Mouse (Mus musculus) lung, adult 2 months (tissue): Measurements from ENCODE around the gene Usp29. TPM values are rescaled to one million over a fixed set of nuclear protein-coding genes. Genes with fewer than 3 reads are reported as not detected.
"Not testable (repeated sequence)": the region's sequence is repeated elsewhere in the genome, so short reads cannot be mapped to it uniquely, and the experiment has no call there.

Source experiments
- DNase-seq: peaks from one replicate; pipeline ENCODE4 v3.0.0; 2022
- H3K4me1 ChIP-seq: fragments of 200-500 bp; 2 replicates; pipeline ENCODE4 v1.6.1; 2011; ENCODE audit warnings: low read length; ENCODE audit not compliant: control insufficient read depth, insufficient read depth
- H3K4me3 ChIP-seq: fragments of 200-500 bp; replicated peaks from 2 replicates; pipeline ENCODE3; 2011; ENCODE audit warnings: low read depth, mild to moderate bottlenecking, control low read depth, low read length; ENCODE audit errors: extremely low read depth
- CTCF ChIP-seq: fragments of 200-500 bp; IDR thresholded peaks from 2 replicates; pipeline ENCODE4 v1.5.1; 2011; ENCODE audit warnings: mild to moderate bottlenecking, low read length, control low read depth; ENCODE audit not compliant: insufficient read depth
- POLR2A ChIP-seq: fragments of 200-500 bp; IDR thresholded peaks from 2 replicates; pipeline ENCODE4 v1.6.1; 2011; ENCODE audit warnings: low read depth, mild to moderate bottlenecking, control low read depth, low read length, borderline replicate concordance; ENCODE audit errors: extremely low read depth
- WGBS: fragments of 180-500 bp; shearing (Covaris S2); methylation state at CpG from one replicate; pipeline ENCODE4 v1.1.7; 2018; 5-methylcytosine and 5-hydroxymethylcytosine counted together
- polyA plus RNA-seq: library from polyadenylated mRNA; depleted of rRNA; stranded (reverse); fragments of >200 nt; gene quantifications from 2 replicates; pipeline ENCODE4 v1.2.3, GENCODE M21; 2012

Gene Usp29
- polyA plus RNA-seq, 1 experiment: 0.04 TPM

GRCm38 (mm10) chr7:6883376-6884147 is 153.2 kb downstream of the Usp29 start:
- H3K4me3 ChIP-seq: no peak overlapping the region
- 71% methylated on average over 8 of the region's 8 CpGs for WGBS
- DNase-seq: no peak
- TF ChIP-seq CTCF: no peak
- no peak for TF ChIP-seq POLR2A
- H3K4me1 ChIP-seq: no peaks in the 10 kb centered on the region

DNA sequence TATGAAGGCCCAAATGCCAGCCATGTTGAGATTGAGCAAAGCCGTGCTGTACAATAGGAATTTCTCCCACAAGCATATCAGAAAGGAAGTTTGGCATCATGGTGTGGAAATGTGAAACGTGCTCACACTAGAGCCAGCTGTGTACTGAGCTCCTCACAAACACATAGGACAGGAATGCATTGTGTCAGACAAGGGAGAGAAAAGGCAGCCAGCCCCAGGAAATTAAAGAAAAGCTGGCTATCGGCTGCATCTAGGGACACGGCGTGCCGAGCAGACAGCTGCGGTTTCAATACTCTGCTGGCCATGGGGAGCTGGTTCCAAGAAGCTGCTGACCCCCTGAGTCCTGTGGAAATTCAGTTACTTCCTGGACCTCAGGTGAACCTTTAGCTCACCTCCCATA is 155.0 kb downstream of the Usp29 start:
- Histone ChIP-seq H3K4me1 (no peaks in the 10 kb centered on the region), H3K4me3 (no peak overlapping the region)
- WGBS: 54% methylated on average over 7 of the region's 7 CpGs
- TF ChIP-seq CTCF: no peak
- no peak for TF ChIP-seq POLR2A
- no peak for DNase-seq

GRCm38 (mm10) chr7:6886896-6887295 is 156.5 kb downstream of the Usp29 start:
- Histone ChIP-seq H3K4me3 (no peak overlapping the region), H3K4me1 (no peaks in the 10 kb centered on the region)
- WGBS: 98% methylated on average over 1 of the region's 1 CpGs
- TF ChIP-seq CTCF: no peak
- no peak for TF ChIP-seq POLR2A
- DNase-seq: no peak

GRCm38 (mm10) chr7:6889871-6890270 is 159.5 kb downstream of the Usp29 start:
- Histone ChIP-seq H3K4me3 (no peak overlapping the region), H3K4me1 (no peaks in the 10 kb centered on the region)
- TF ChIP-seq POLR2A (no peak), CTCF (no peak)
- no peak for DNase-seq
- whole genome bisulfite sequencing: 90% methylated on average over 5 of the region's 5 CpGs

DNA sequence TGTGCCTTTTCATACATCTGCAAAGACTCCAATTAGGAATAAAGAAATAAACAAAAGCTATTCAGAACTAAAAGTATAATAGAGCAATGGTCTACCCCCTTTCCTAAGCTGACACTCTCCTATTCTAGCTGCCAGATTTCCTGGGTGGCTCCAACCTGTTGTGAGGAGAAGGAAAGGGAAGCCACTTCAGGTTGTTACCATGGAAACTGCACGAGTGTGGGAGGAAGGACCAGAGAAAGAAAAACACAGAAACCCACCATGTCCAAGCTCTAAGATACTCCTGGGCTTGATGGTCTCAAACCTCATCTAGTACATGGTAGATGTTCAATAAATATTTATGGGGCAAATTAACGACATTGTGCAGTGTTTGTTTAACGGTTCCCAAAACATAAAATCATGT is 160.8 kb downstream of the Usp29 start:
- no peak overlapping the region for H3K4me3 ChIP-seq
- no peaks in the 10 kb centered on the region for H3K4me1 ChIP-seq
- TF ChIP-seq CTCF (no peak), POLR2A (no peak)
- DNase-seq: no peak
- WGBS: 45% methylated on average over 3 of the region's 3 CpGs

DNA sequence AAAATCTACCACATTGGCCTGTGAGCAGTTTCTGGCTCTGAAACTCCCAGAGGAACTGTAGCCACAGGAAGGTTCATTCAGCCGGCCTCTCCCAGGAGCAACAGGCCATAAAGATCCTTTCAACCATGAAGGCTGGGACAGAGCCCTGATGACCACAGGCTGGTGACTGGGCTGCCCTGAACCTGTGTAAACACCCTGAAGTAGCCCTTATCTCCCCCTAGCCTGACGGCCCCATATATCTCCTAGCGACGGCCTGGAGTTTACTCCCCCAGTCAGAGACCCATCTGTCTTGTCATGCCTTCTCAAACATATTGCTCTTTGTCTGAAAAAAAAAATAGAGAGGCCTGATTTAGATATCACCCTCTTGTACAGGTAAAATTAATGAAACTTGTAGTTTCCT is 166.6 kb downstream of the Usp29 start:
- not testable (repeated sequence) for H3K4me3 ChIP-seq, DNase-seq, H3K4me1 ChIP-seq
- 42% methylated on average over 4 of the region's 4 CpGs for WGBS

DNA sequence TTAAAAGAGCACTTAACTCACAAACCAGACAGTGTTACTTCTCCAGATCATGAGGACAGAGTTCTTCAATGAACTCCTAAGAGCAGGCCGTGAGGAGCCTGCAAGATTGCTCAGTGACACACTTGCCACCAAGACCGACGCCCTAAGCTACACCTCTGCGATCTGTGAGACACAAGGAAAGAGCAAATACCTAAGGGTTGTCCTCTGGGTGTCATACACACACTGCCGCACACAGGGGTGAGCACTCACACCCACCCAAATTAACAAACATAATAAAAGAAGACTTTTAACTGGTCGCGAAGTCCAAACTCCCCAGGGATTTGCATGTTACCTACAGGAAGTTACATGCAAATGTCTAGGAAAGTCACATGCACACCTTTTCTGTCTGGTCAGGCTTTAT is 170.3 kb downstream of the Usp29 start:
- no peak for DNase-seq
- 94% methylated on average over 7 of the region's 7 CpGs for WGBS
- no peak for TF ChIP-seq CTCF
- no peak for TF ChIP-seq POLR2A
- H3K4me1 ChIP-seq: no peaks in the 10 kb centered on the region
- no peak overlapping the region for H3K4me3 ChIP-seq

DNA sequence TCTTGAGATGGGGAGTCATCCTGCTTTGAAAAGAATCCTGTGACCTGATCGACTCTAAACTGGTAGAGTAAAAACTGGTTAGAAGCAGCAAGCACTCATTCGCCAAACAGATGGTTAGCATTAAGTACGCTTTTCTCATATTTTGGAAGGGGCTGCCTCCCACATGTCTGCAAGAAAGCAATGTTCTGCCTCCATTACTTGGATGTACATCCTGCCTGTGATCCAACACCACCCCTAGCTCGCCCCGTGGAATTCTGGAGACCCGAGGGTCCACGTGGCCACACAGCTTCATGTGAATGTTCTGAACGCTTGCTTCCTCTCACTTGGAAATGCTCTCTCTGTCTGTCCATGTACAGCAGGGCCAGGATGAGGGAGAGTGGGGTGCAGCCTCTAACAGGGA is 173.1 kb downstream of the Usp29 start:
- DNase-seq: no peak
- H3K4me3 ChIP-seq: no peak overlapping the region
- 70% methylated on average over 8 of the region's 8 CpGs for WGBS
- no peaks in the 10 kb centered on the region for H3K4me1 ChIP-seq
- TF ChIP-seq CTCF: no peak
- TF ChIP-seq POLR2A: no peak

DNA sequence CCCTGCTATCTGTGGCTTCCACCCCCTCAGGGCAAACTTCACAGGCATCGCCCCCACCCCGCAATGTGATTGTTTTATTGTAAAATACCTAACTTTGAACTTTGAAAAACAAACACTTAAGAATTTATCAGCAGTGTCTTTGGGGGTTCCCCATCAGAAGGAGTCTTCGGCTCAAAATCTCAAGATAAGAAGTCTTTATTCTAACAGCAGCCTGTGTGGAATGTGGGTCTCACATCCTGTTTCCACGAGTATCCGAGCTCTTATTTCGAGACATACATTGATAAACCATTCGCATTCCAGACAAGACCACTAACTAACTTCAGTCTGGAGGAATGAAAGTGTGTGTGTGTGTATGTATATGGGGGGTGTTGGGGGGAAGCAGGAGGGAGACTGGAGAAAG is 180.1 kb downstream of the Usp29 start:
- H3K4me1 ChIP-seq: no peaks in the 10 kb centered on the region
- 32% methylated on average over 7 of the region's 7 CpGs for WGBS
- DNase-seq: no peak
- TF ChIP-seq CTCF: no peak
- no peak for TF ChIP-seq POLR2A
- no peak overlapping the region for H3K4me3 ChIP-seq

GRCm38 (mm10) chr7:6911731-6912130 is 181.4 kb downstream of the Usp29 start:
- WGBS: 59% methylated on average over 5 of the region's 5 CpGs
- TF ChIP-seq CTCF (no peak), POLR2A (no peak)
- H3K4me1 ChIP-seq: no peaks in the 10 kb centered on the region
- DNase-seq: no peak
- H3K4me3 ChIP-seq: no peak overlapping the region
